Mouse (Mus musculus): ENCODE measurements around the gene Kin. TPM values are rescaled to one million over a fixed set of nuclear protein-coding genes. Genes with fewer than 3 reads are reported as not detected.

Kin gene
- polyA plus RNA-seq, 1 experiment, result 2.7 TPM

DNA sequence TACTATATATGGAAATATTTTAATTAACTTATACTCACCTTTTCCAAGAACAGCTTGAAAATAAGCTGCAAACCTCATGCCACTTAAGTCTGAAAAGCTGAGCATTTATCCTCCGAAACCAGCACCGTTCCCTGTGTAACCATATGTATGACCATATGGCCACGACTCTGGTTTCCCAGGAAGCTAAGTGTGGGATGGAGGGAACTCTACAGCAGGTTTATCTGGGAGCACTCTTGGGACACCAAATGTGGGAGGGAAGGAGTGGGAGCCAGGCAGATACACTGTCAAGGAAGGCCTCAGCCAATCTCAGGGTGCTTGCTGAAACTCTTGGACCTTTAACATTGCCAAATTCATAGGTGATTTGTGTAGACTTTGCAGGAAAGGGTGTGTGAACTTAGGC is 29.5 kb upstream of the Kin start:
- 94% methylated on average over 3 of the region's 3 CpGs for WGBS
- DNase-seq (ENCODE audit: low read depth in 1 of 2, low spot score in 2 of 2), result no peak
- TF ChIP-seq POLR2A (IDR thresholded peaks at IDR 0.05; ENCODE audit: low read depth, low read length) (no peak), CTCF (IDR thresholded peaks at IDR 0.05; ENCODE audit: extremely low read depth, insufficient read depth, insufficient read length, insufficient replicate concordance) (no peak)
- Histone ChIP-seq H3K4me1 (ENCODE audit: control insufficient read depth, insufficient read depth, insufficient read length) (no peaks in the 10 kb centered on the region; the same call in 1 of the 2 replicates), H3K36me3 (ENCODE audit: control insufficient read depth, insufficient read depth, low read length) (peaks cover 7% of the 10 kb centered on the region), H3K27ac (ENCODE audit: insufficient read depth, low read length) (no peak overlapping the region), H3K4me3 (ENCODE audit: extremely low read depth, insufficient read depth, insufficient read length) (no peak overlapping the region), H3K27me3 (ENCODE audit: control insufficient read depth, insufficient read depth, low read length) (no peaks in the 10 kb centered on the region)

DNA sequence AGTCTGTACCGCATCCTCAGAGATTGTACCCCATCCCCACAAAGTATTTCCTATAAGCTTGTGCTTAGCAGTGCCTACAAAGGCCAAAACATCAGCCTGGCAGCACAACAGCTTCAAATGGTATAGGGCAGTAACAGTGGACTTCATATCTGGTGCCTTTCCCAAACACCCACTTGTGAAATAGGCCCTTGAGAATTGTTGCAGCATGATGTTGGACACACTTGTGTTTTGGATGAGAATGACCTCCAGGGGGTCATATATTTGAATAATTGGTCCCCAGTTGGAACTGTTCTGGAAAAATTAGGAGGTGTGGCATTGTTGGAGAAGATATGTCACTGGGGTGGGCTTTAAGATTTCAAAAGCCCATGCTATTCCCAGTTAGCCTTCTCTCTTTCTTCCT is 28.4 kb upstream of the Kin start:
- Histone ChIP-seq H3K4me1 (ENCODE audit: control insufficient read depth, insufficient read depth, insufficient read length) (no peaks in the 10 kb centered on the region; the same call in 1 of the 2 replicates), H3K27ac (ENCODE audit: insufficient read depth, low read length) (no peak overlapping the region), H3K4me3 (ENCODE audit: extremely low read depth, insufficient read depth, insufficient read length) (no peak overlapping the region), H3K36me3 (ENCODE audit: control insufficient read depth, insufficient read depth, low read length) (peaks cover 11% of the 10 kb centered on the region), H3K27me3 (ENCODE audit: control insufficient read depth, insufficient read depth, low read length) (no peaks in the 10 kb centered on the region)
- 93% methylated on average over 1 of the region's 1 CpGs for WGBS
- no peak for DNase-seq (ENCODE audit: low read depth in 1 of 2, low spot score in 2 of 2)
- TF ChIP-seq POLR2A (IDR thresholded peaks at IDR 0.05; ENCODE audit: low read depth, low read length) (no peak), CTCF (IDR thresholded peaks at IDR 0.05; ENCODE audit: extremely low read depth, insufficient read depth, insufficient read length, insufficient replicate concordance) (no peak)

DNA sequence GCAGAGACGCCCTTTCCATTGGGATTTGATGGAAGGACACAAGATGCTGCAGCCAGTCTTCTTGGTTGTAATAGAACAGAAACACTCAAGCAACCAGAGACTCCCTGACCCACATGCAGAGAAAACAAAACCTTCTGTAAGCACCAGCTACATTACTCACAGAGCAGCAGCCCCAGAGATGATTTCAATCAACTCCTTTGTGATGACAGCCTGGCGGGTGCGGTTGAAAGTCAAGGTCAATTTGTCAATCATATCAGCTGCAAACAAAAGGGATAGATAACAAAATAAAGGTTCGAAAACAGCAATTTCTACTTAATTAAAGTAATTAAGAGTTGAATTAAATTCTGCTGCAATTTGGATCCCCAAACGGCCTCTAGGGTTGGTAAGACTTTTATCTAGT is 21.6 kb upstream of the Kin start:
- no peaks in the 10 kb centered on the region for H3K4me1 ChIP-seq (ENCODE audit: control insufficient read depth, insufficient read depth, insufficient read length)
- TF ChIP-seq CTCF (IDR thresholded peaks at IDR 0.05; ENCODE audit: extremely low read depth, insufficient read depth, insufficient read length, insufficient replicate concordance), result no peak
- no peak overlapping the region for H3K4me3 ChIP-seq (ENCODE audit: extremely low read depth, insufficient read depth, insufficient read length)
- peaks cover 49% of the 10 kb centered on the region for H3K36me3 ChIP-seq (ENCODE audit: control insufficient read depth, insufficient read depth, low read length)
- no peaks in the 10 kb centered on the region for H3K27me3 ChIP-seq (ENCODE audit: control insufficient read depth, insufficient read depth, low read length)
- 86% methylated on average over 5 of the region's 5 CpGs for WGBS
- no peak overlapping the region for H3K27ac ChIP-seq (ENCODE audit: insufficient read depth, low read length)
- DNase-seq (ENCODE audit: low read depth in 1 of 2, low spot score in 2 of 2), result no peak

DNA sequence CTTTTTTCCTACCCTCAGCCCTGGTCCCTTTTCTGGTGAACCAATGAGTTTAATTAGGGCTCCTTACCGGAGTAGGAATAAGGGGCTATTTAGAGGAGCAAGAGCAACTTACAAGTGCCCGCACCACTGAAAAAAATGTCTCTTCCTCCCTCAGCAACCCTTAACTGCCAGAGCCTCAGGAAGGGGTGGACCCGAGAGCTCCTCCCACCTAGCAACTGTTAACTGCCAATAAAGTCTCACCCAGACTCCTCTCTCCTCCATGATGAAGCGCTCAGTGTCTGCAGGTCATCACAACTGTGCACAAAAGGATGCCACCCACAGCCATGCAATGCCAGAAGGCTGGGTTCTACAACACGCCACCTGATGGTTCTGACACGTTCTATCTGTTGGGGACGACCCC is 8.6 kb upstream of the Kin start:
- WGBS, result 65% methylated on average over 7 of the region's 7 CpGs
- TF ChIP-seq CTCF (IDR thresholded peaks at IDR 0.05; ENCODE audit: extremely low read depth, insufficient read depth, insufficient read length, insufficient replicate concordance) (no peak), POLR2A (IDR thresholded peaks at IDR 0.05; ENCODE audit: low read depth, low read length) (no peak)
- no peak overlapping the region for H3K27ac ChIP-seq (ENCODE audit: insufficient read depth, low read length)
- H3K36me3 ChIP-seq (ENCODE audit: control insufficient read depth, insufficient read depth, low read length), result peaks cover 13% of the 10 kb centered on the region
- no peaks in the 10 kb centered on the region; the same call in 1 of the 2 replicates for H3K4me1 ChIP-seq (ENCODE audit: control insufficient read depth, insufficient read depth, insufficient read length)
- no peaks in the 10 kb centered on the region for H3K27me3 ChIP-seq (ENCODE audit: control insufficient read depth, insufficient read depth, low read length)
- H3K4me3 ChIP-seq (ENCODE audit: extremely low read depth, insufficient read depth, insufficient read length), result no peak overlapping the region
- no peak for DNase-seq (ENCODE audit: low read depth in 1 of 2, low spot score in 2 of 2)

DNA sequence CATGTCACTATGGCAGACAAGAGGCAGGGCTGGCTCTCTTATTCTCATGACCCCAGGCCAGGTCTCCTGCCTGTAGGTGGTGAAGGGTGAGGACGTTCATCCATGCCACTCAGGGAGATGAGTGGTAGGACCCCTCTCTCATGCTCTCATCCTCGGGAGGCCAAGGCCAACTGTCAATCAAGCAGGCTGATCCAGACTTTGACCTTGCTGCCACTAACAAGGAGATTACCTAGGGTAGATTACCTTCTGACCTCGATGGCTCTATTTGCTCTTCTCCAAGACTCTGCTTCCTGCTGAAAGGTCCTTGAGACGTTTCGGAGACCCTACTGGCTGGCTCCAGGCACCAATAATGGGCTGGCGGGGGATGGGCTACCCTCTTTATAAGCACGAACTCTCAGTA is 5.9 kb upstream of the Kin start:
- no peak for DNase-seq (ENCODE audit: low read depth in 1 of 2, low spot score in 2 of 2)
- no peaks in the 10 kb centered on the region for H3K27me3 ChIP-seq (ENCODE audit: control insufficient read depth, insufficient read depth, low read length)
- TF ChIP-seq CTCF (IDR thresholded peaks at IDR 0.05; ENCODE audit: extremely low read depth, insufficient read depth, insufficient read length, insufficient replicate concordance), result no peak
- no peak for TF ChIP-seq POLR2A (IDR thresholded peaks at IDR 0.05; ENCODE audit: low read depth, low read length)
- no peak overlapping the region for H3K27ac ChIP-seq (ENCODE audit: insufficient read depth, low read length)
- no peak overlapping the region for H3K4me3 ChIP-seq (ENCODE audit: extremely low read depth, insufficient read depth, insufficient read length)
- H3K4me1 ChIP-seq (ENCODE audit: control insufficient read depth, insufficient read depth, insufficient read length), result peaks cover 3% of the 10 kb centered on the region
- no peaks in the 10 kb centered on the region; the same call in 1 of the 2 replicates for H3K36me3 ChIP-seq (ENCODE audit: control insufficient read depth, insufficient read depth, low read length)
- 87% methylated on average over 7 of the region's 7 CpGs for WGBS

DNA sequence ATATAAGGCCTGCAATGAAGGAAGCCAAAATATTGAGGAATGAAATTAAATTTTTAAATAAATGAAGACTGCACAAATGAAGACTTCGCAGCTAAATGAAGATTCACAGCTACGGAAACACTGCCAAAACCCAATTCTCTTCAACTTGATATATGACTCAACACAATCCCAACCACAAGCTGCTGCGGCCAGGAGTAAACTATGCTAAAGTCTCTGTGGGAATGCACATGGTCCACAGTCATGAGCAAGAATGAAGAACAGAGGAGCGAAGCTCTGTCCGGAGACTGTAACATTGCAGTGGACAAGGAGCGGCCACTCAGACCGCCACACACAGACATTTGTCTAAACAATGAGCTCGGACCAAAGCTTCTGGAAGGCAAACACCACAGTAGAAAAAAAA is 3.7 kb upstream of the Kin start:
- DNase-seq (ENCODE audit: low read depth in 1 of 2, low spot score in 2 of 2), result no peak
- no peak overlapping the region for H3K4me3 ChIP-seq (ENCODE audit: extremely low read depth, insufficient read depth, insufficient read length)
- H3K4me1 ChIP-seq (ENCODE audit: control insufficient read depth, insufficient read depth, insufficient read length), result peaks cover 3% of the 10 kb centered on the region
- H3K27me3 ChIP-seq (ENCODE audit: control insufficient read depth, insufficient read depth, low read length), result no peaks in the 10 kb centered on the region
- no peaks in the 10 kb centered on the region for H3K36me3 ChIP-seq (ENCODE audit: control insufficient read depth, insufficient read depth, low read length)
- H3K27ac ChIP-seq (ENCODE audit: insufficient read depth, low read length), result no peak overlapping the region
- WGBS, result 73% methylated on average over 8 of the region's 8 CpGs
- TF ChIP-seq POLR2A (IDR thresholded peaks at IDR 0.05; ENCODE audit: low read depth, low read length) (no peak), CTCF (IDR thresholded peaks at IDR 0.05; ENCODE audit: extremely low read depth, insufficient read depth, insufficient read length, insufficient replicate concordance) (no peak)

DNA sequence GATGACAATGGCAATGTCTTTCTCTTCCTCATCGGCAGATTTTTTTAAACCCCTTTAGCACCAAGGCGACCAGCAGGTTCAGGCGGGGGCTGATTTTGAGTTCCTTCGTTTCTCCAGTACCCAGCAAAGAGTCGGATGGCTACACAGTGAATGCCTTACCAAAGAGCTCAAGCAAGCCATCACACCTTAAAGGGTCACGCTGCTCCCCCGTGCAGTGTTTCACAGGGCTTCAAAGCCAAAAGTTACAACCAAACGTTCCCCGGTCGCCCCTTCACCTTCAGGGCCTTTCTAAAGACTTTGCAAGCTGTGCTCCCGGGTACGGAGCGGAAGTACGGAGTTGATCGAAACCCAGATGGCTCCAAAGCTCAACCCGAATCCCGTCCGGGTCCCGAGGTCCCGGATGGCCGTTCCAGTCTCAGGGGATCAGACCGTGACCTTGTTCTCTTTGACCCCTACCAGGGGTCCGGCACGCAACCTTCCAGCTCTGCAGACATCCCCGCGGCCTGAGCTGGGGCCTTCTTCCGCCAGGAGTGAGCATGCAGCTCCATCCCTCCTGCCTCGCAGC is 566 bp upstream of the Kin start:
- no peaks in the 10 kb centered on the region for H3K36me3 ChIP-seq (ENCODE audit: control insufficient read depth, insufficient read depth, low read length)
- WGBS, result under 1% methylated on average over 28 of the region's 28 CpGs
- peaks cover 6% of the 10 kb centered on the region for H3K4me1 ChIP-seq (ENCODE audit: control insufficient read depth, insufficient read depth, insufficient read length)
- DNase-seq (ENCODE audit: low read depth in 1 of 2, low spot score in 2 of 2), result peak in 1 of 2 experiments; percentile 23
- no peak for TF ChIP-seq POLR2A (IDR thresholded peaks at IDR 0.05; ENCODE audit: low read depth, low read length)
- TF ChIP-seq CTCF (IDR thresholded peaks at IDR 0.05; ENCODE audit: extremely low read depth, insufficient read depth, insufficient read length, insufficient replicate concordance), result no peak
- H3K27ac ChIP-seq (ENCODE audit: insufficient read depth, low read length), result peak overlapping the region; percentile 87
- H3K27me3 ChIP-seq (ENCODE audit: control insufficient read depth, insufficient read depth, low read length), result no peaks in the 10 kb centered on the region
- peak overlapping the region; percentile 81 for H3K4me3 ChIP-seq (ENCODE audit: extremely low read depth, insufficient read depth, insufficient read length)

Data from spleen, adult 2 months (tissue).